Mouse (Mus musculus) thymus, adult 2 months (tissue): ENCODE measurements around the gene Tia1. TPM values are rescaled to one million over a fixed set of nuclear protein-coding genes. Genes with fewer than 3 reads are reported as not detected.

ENCODE experiments used
- DNase-seq: peaks from one replicate; pipeline ENCODE4 v3.0.0; 2021
- H3K27ac ChIP-seq: fragments of 200-500 bp; 2 replicates; pipeline ENCODE4 v1.5.1; 2012; ENCODE audit warnings: low read length, control low read depth; ENCODE audit not compliant: control insufficient read depth, insufficient read depth
- H3K27me3 ChIP-seq: fragments of 200-500 bp; 2 replicates; pipeline ENCODE4 v1.6.1; 2012; ENCODE audit warnings: mild to moderate bottlenecking, low read length, moderate library complexity, mixed read lengths; ENCODE audit not compliant: control insufficient read depth, insufficient read depth
- H3K36me3 ChIP-seq: fragments of 200-500 bp; 2 replicates; pipeline ENCODE4 v1.6.1; 2012; ENCODE audit warnings: mild to moderate bottlenecking, low read length, moderate library complexity; ENCODE audit not compliant: control insufficient read depth, insufficient read depth
- H3K4me1 ChIP-seq: fragments of 200-500 bp; replicated peaks from 2 replicates; pipeline ENCODE4 v1.6.1; 2012; ENCODE audit warnings: low read length; ENCODE audit not compliant: control insufficient read depth, insufficient read depth
- H3K4me3 ChIP-seq: fragments of 200-500 bp; 2 replicates; pipeline ENCODE4 v1.5.1; 2012; ENCODE audit warnings: mild to moderate bottlenecking, low read length, control low read depth, moderate library complexity; ENCODE audit not compliant: control insufficient read depth, insufficient read depth
- CTCF ChIP-seq: fragments of 200-500 bp; IDR thresholded peaks from 2 replicates; pipeline ENCODE4 v1.5.1; 2012; ENCODE audit warnings: mild to moderate bottlenecking, control low read depth, low read length, moderate library complexity, borderline replicate concordance; ENCODE audit not compliant: control insufficient read depth, poor library complexity, insufficient read depth; ENCODE audit errors: extremely low read depth
- POLR2A ChIP-seq: fragments of 200-500 bp; IDR thresholded peaks from 2 replicates; pipeline ENCODE4 v1.6.1; 2012; ENCODE audit warnings: mild to moderate bottlenecking, low read length, control low read depth, moderate library complexity; ENCODE audit not compliant: control insufficient read depth, poor library complexity, insufficient read depth; ENCODE audit errors: extremely low read depth
- WGBS: fragments of 180-500 bp; shearing (Covaris S2); methylation state at CpG from one replicate; pipeline ENCODE4 v1.1.7; 2018; 5-methylcytosine and 5-hydroxymethylcytosine counted together
- polyA plus RNA-seq: library from polyadenylated mRNA; depleted of rRNA; stranded (reverse); fragments of >200 nt; gene quantifications from 2 replicates; pipeline ENCODE4 v1.2.3, GENCODE M21; 2012; rRNA removed

Tia1 gene
- polyA plus RNA-seq: 73.1 and 83.4 TPM in 2 replicates

DNA sequence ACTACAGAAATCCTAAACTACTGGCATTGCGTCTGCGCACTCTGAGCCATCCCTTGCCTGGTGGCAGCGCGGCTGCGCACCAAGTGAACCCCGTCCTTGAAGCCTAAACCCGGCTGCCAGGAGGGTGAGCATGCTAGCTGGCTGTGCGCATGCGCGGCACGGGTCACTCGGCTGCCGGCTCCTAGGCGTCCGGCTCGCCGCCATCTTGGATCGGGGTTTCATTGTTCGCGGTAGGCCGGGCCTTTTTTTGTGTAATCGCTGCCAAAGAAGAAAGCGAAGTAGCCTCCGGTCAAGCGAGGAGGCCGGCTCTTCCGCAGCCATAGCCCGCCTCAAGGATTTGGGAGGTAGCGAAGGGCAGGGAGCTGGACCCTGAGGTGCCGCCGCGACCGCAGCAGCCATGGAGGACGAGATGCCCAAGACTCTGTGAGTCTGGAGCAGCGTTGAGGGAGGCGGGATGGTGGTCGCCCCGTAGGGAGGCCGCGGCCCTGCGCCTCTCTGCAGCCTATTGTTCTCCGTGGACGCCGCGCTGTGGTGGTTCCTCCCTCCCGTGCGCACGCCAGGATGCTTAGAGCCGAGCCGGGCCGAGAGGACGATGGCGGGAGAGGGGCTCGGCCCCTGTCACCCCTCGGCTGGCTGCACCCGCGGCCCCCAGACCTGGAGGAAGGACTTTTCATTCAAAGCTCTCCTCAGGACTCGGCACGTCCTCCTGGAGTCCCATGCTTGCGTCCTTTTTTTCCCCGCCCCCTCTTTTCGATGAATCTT lies at the start of gene Tia1:
TSS of gene Tia1 (plus strand) at position 120 of the 762 bp plus-strand sequence.
- TF ChIP-seq POLR2A (peak; percentile 76), CTCF (0 out of 2 replicates have a peak, but pooled peaks have one; percentile 41)
- H3K36me3 ChIP-seq: no peaks in the 10 kb centered on the region
- H3K27me3 ChIP-seq: no peaks in the 10 kb centered on the region
- peak within 1 kb of the TSS; percentile 67 for H3K4me3 ChIP-seq
- WGBS: under 1% methylated on average over 62 of the region's 62 CpGs
- peaks cover 5% of the 10 kb centered on the region for H3K4me1 ChIP-seq
- peak; percentile 94 for DNase-seq
- peak within 1 kb of the TSS; percentile 77 for H3K27ac ChIP-seq

- 86% methylated on average over 3 of the region's 3 CpGs for WGBS
- Histone ChIP-seq H3K27me3 (no peaks in the 10 kb centered on the region), H3K4me1 (peaks cover 20% of the 10 kb centered on the region), H3K4me3 (no peak overlapping the region), H3K36me3 (no peaks in the 10 kb centered on the region), H3K27ac (no peak overlapping the region)
- no peak for TF ChIP-seq POLR2A
- peak; percentile 24 for DNase-seq
Measured at GRCm38 (mm10) chr6:86354948-86355347, 49.1 kb upstream of the Tia1 start.

DNA sequence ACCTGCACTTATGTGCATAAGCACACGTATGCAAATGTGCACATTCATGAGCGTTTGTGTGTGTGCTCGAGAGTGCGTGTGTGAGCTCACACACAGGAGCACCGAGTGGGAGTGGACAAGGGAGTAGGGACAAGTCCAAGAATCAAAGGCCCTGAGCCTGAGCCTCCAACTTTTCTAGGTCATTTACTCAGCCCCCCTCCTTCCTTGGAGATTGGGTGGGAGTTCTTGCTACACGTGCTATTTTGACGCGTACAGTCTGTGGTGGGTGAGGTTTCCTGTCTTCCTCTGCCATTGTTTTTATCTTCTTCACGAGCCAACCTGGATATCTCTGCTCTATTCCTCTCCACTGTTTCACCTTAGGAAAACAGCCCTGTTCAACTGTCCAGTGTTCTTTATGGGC lies 47.1 kb upstream of the Tia1 start:
- peaks cover 20% of the 10 kb centered on the region for H3K4me1 ChIP-seq
- no peaks in the 10 kb centered on the region for H3K36me3 ChIP-seq
- H3K27ac ChIP-seq: peak overlapping the region; percentile 96
- TF ChIP-seq CTCF (no peak), POLR2A (no peak)
- WGBS: 30% methylated on average over 9 of the region's 9 CpGs
- DNase-seq: peak; percentile 52
- H3K27me3 ChIP-seq: no peaks in the 10 kb centered on the region
- H3K4me3 ChIP-seq: peak overlapping the region; percentile 35

GRCm38 (mm10) chr6:86360691-86361090 lies 43.3 kb upstream of the Tia1 start:
- H3K4me1 ChIP-seq: peaks cover 19% of the 10 kb centered on the region
- no peak for TF ChIP-seq CTCF
- no peak for TF ChIP-seq POLR2A
- no peaks in the 10 kb centered on the region for H3K36me3 ChIP-seq
- no peak for DNase-seq
- no peak overlapping the region for H3K27ac ChIP-seq
- 83% methylated on average over 7 of the region's 7 CpGs for WGBS
- no peaks in the 10 kb centered on the region for H3K27me3 ChIP-seq
- H3K4me3 ChIP-seq: no peak overlapping the region

DNA sequence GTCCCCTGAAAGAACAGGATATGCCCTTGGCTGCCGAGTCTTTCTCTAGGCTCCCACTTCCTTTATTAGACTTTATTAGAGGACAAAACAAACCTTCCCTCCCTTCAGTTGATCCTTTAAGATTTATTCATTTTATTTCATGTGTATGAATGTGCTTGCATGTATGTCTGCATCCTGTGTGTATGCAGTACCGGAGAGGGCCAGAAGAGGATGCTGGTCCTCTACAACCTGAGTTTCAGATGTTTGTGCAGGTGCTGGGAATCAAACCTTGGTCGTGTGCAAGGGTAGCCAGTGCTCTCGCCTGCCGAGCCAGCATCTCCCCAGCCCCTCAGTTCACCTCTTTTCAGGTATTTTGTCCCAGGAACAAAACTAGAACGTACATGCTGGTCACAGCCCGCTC lies 42.6 kb upstream of the Tia1 start:
- TF ChIP-seq CTCF: no peak
- TF ChIP-seq POLR2A: no peak
- DNase-seq: no peak
- H3K4me3 ChIP-seq: no peak overlapping the region
- no peak overlapping the region for H3K27ac ChIP-seq
- peaks cover 19% of the 10 kb centered on the region for H3K4me1 ChIP-seq
- 92% methylated on average over 7 of the region's 7 CpGs for WGBS
- no peaks in the 10 kb centered on the region for H3K27me3 ChIP-seq
- no peaks in the 10 kb centered on the region for H3K36me3 ChIP-seq

GRCm38 (mm10) chr6:86364442-86365141 lies 39.4 kb upstream of the Tia1 start:
- peaks cover 7% of the 10 kb centered on the region for H3K4me1 ChIP-seq
- no peaks in the 10 kb centered on the region for H3K27me3 ChIP-seq
- H3K36me3 ChIP-seq: no peaks in the 10 kb centered on the region
- 1% methylated on average over 17 of the region's 17 CpGs for WGBS
- peak; percentile 77 for DNase-seq
- H3K4me3 ChIP-seq: peak overlapping the region; percentile 34
- no peak overlapping the region for H3K27ac ChIP-seq
- TF ChIP-seq CTCF: no peak
- TF ChIP-seq POLR2A: no peak
